Mouse (Mus musculus) gastrocnemius, adult 2 months (tissue): Measurements from ENCODE around the gene Rad51ap1. TPM values are rescaled to one million over a fixed set of nuclear protein-coding genes. Genes with fewer than 3 reads are reported as not detected.

Experiments used
- DNase-seq: peaks from one replicate; pipeline ENCODE4 v3.0.0; 2022
- H3K27ac ChIP-seq: fragments of 200-600 bp; 2 replicates; pipeline ENCODE4 v1.8.1; 2022; ENCODE audit warnings: mild to moderate bottlenecking
- H3K4me3 ChIP-seq: fragments of 200-600 bp; 2 replicates; pipeline ENCODE4 v1.8.1; 2022; ENCODE audit warnings: mild to moderate bottlenecking, moderate library complexity
- CTCF ChIP-seq: fragments of 200-600 bp; IDR thresholded peaks from 2 replicates; pipeline ENCODE4 v1.8.1; 2022; ENCODE audit warnings: antibody characterized with exemption, mild to moderate bottlenecking, moderate library complexity
- intact Hi-C: fragments of 180-260 bp; cut with DNase I; formaldehyde crosslinking; loops from one replicate; pipeline ENCODE4 v1.15.1; 2025
- total RNA-seq, 2 experiments: library from RNA; stranded (reverse); gene quantifications; 2 replicates each; pipeline ENCODE4 v1.2.3; 2021

The Rad51ap1 gene
- total RNA-seq, 2 experiments from 2014 or later = 0.47 TPM; not detected in 1

GRCm38 (mm10) chr6:126932896-126933295 is 6.5 kb downstream of the Rad51ap1 start:
- intact Hi-C loops = no loop called here
- H3K4me3 ChIP-seq = no peak overlapping the region
- TF ChIP-seq CTCF = no peak
- no peak overlapping the region for H3K27ac ChIP-seq
- DNase-seq = no peak

GRCm38 (mm10) chr6:126921111-126921881 is 18.1 kb downstream of the Rad51ap1 start, which contains the start of gene Dyrk4:
Dyrk4 (minus strand) TSS chr6:126921839.
- DNase-seq = peak; percentile 29
- TF ChIP-seq CTCF = no peak
- peak within 1 kb of the TSS; percentile 43; the same call in 1 of the 2 replicates for H3K27ac ChIP-seq
- intact Hi-C loops = no loop called here
- peak within 1 kb of the TSS; percentile 59 for H3K4me3 ChIP-seq

- DNase-seq = no peak
- Histone ChIP-seq H3K4me3 (no peak overlapping the region), H3K27ac (no peak overlapping the region)
- intact Hi-C loops = no loop called here
- TF ChIP-seq CTCF = no peak
These were observed 24.5 kb downstream of the Rad51ap1 start for GRCm38 (mm10) chr6:126914928-126915327.

- DNase-seq = no peak
- Histone ChIP-seq H3K27ac (no peak overlapping the region), H3K4me3 (no peak overlapping the region)
- no peak for TF ChIP-seq CTCF
- intact Hi-C loops = no loop called here
These were observed 28.7 kb downstream of the Rad51ap1 start for GRCm38 (mm10) chr6:126910727-126911126.

- intact Hi-C loops = no loop called here
- DNase-seq = no peak
- Histone ChIP-seq H3K27ac (no peak overlapping the region), H3K4me3 (no peak overlapping the region)
- no peak for TF ChIP-seq CTCF
These were observed 31.5 kb downstream of the Rad51ap1 start for GRCm38 (mm10) chr6:126907876-126908275.

GRCm38 (mm10) chr6:126907378-126907777 is 32.0 kb downstream of the Rad51ap1 start:
- Histone ChIP-seq H3K27ac (no peak overlapping the region), H3K4me3 (no peak overlapping the region)
- no peak for DNase-seq
- no peak for TF ChIP-seq CTCF
- intact Hi-C loops = no loop called here

- no peak for DNase-seq
- intact Hi-C loops = no loop called here
- no peak for TF ChIP-seq CTCF
These were observed 62.3 kb downstream of the Rad51ap1 start for GRCm38 (mm10) chr6:126877118-126877517.

More at GRCm38 (mm10) chr6:126877118-126877517, 62.3 kb downstream of the Rad51ap1 start:
- Histone ChIP-seq H3K4me3 (no peak overlapping the region), H3K27ac (no peak overlapping the region)

Other genes starting within 250 kb of the Rad51ap1 start
- under 1 TPM; 0.15 to 0.28 TPM for gene Kcna6, start 198.9 kb downstream of the Rad51ap1 start, total RNA-seq
- 100 to 1,000 TPM; 283 to 396 TPM for gene Ndufa9, start 90.5 kb downstream of the Rad51ap1 start, total RNA-seq
- gene Akap3, start 86.5 kb downstream of the Rad51ap1 start, total RNA-seq = not detected
- not detected for gene Dyrk4, start 17.7 kb downstream of the Rad51ap1 start, total RNA-seq
- gene D6Wsu163e, start 375 bp upstream of the Rad51ap1 start, total RNA-seq = 1 to 10 TPM; 5.0 to 8.6 TPM
- gene Fgf6, start 76.0 kb upstream of the Rad51ap1 start, total RNA-seq = 1 to 10 TPM; 2.3 to 3.5 TPM
- not detected for gene Fgf23, start 133.3 kb upstream of the Rad51ap1 start, total RNA-seq
- 100 to 1,000 TPM in 1 of 2 experiments, 10 to 100 TPM in 1; 76.6 to 103 TPM for gene Tigar, start 170.0 kb upstream of the Rad51ap1 start, total RNA-seq
- 10 to 100 TPM in 1 of 2 experiments, 1 to 10 TPM in 1; 6.9 to 16.6 TPM for gene Ccnd2, start 212.6 kb upstream of the Rad51ap1 start, total RNA-seq